21 mouse cellular contexts compared by ENCODE assay signal in genomic region chr4:89162496-89162895, GRCm38 (mm10). TPM values are rescaled to one million over a fixed set of nuclear protein-coding genes. Genes with fewer than 3 reads are reported as not detected.
DNase-seq lines count a peak whose midpoint lies in the region; ATAC-seq lines count a peak whose summit lies in the region.
"Had no signal": no experiment of that assay in that cellular context is flagged by ENCODE, and none has a peak within 500 bp of the region (broad histone marks: within the 10 kb centered on the region; RNA-seq: fewer than 3 reads in every experiment).

No protein-coding gene starts in this region.

- DNase-seq in cerebellum, postnatal 10 days = peak; percentile 58 to 62
- no peak for DNase-seq in cerebellum, postnatal 4 days (ENCODE audit: low spot score in 2 of 2)
- peak; percentile 46 for DNase-seq in ovary, adult 18-20 months (ENCODE audit: low spot score)
- DNase-seq in ovary, postnatal 14 days (ENCODE audit: low spot score) = no peak
- DNase-seq in adrenal gland, postnatal 14 days = peak; percentile 35
- no peak for DNase-seq in right cerebral cortex, postnatal 25 days
- DNase-seq: gastrocnemius, postnatal 10 days; kidney, adult 9 months; kidney, postnatal 14 days; right cerebral cortex, postnatal 4 days; thymus, postnatal 25 days had no signal

- no peaks in the 10 kb centered on the region for H3K27me3 ChIP-seq in neural tube, embryonic 15.5 days (replicated peaks)
- H3K27me3 ChIP-seq in intestine, embryonic 16.5 days (replicated peaks; ENCODE audit: control insufficient read depth, insufficient read depth, low read length) = no peaks in the 10 kb centered on the region
- H3K27me3 ChIP-seq: embryonic facial prominence, embryonic 13.5 days; hindbrain, embryonic 15.5 days; intestine, embryonic 15.5 days had no signal

- no peak overlapping the region for H3K4me2 ChIP-seq in neural tube, embryonic 15.5 days
- H3K4me2 ChIP-seq in intestine, embryonic 16.5 days (ENCODE audit: low read depth, low read length) = no peak overlapping the region
- H3K4me2 ChIP-seq: embryonic facial prominence, embryonic 13.5 days; heart, embryonic 11.5 days; hindbrain, embryonic 15.5 days; intestine, embryonic 15.5 days had no signal

- peaks cover 38% of the 10 kb centered on the region for H3K36me3 ChIP-seq in neural tube, embryonic 15.5 days
- peaks cover 10% of the 10 kb centered on the region; the same call in 1 of the 2 replicates for H3K36me3 ChIP-seq in intestine, embryonic 16.5 days (ENCODE audit: control insufficient read depth, insufficient read depth, low read length)

- no peak for ATAC-seq in neural tube, embryonic 15.5 days (ENCODE audit: low FRiP score)
- no peak for ATAC-seq in intestine, embryonic 16.5 days
- ATAC-seq: forebrain, embryonic 16.5 days; intestine, embryonic 15.5 days had no signal

- no peak overlapping the region for H3K4me3 ChIP-seq in neural tube, embryonic 15.5 days (replicated peaks)
- no peak overlapping the region for H3K4me3 ChIP-seq in intestine, embryonic 16.5 days (ENCODE audit: low read length)
- H3K4me3 ChIP-seq: embryonic facial prominence, embryonic 13.5 days; hindbrain, embryonic 15.5 days; intestine, embryonic 15.5 days; layer of hippocampus, adult 2 months; limb, embryonic 10.5 days; midbrain, embryonic 10.5 days had no signal

- H3K9ac ChIP-seq in neural tube, embryonic 15.5 days (replicated peaks) = no peak overlapping the region
- no peak overlapping the region for H3K9ac ChIP-seq in intestine, embryonic 16.5 days (ENCODE audit: low read depth, low read length)
- H3K9ac ChIP-seq: embryonic facial prominence, embryonic 13.5 days; hindbrain, embryonic 15.5 days; intestine, embryonic 15.5 days had no signal

- no peaks in the 10 kb centered on the region for H3K9me3 ChIP-seq in neural tube, embryonic 15.5 days (replicated peaks)
- no peaks in the 10 kb centered on the region for H3K9me3 ChIP-seq in intestine, embryonic 16.5 days (ENCODE audit: control insufficient read depth, low read length)
- H3K9me3 ChIP-seq: embryonic facial prominence, embryonic 13.5 days; hindbrain, embryonic 15.5 days; intestine, embryonic 15.5 days; limb, embryonic 10.5 days; midbrain, embryonic 10.5 days had no signal

- WGBS in neural tube, embryonic 15.5 days = 86% methylated on average over 5 of the region's 5 CpGs
- 64% methylated on average over 5 of the region's 5 CpGs for WGBS in intestine, embryonic 16.5 days

- H3K27ac ChIP-seq in neural tube, embryonic 15.5 days (replicated peaks) = no peak overlapping the region
- no peak overlapping the region for H3K27ac ChIP-seq in intestine, embryonic 16.5 days (ENCODE audit: low read length)
- H3K27ac ChIP-seq: embryonic facial prominence, embryonic 13.5 days; hindbrain, embryonic 15.5 days; intestine, embryonic 15.5 days; layer of hippocampus, adult 2 months; limb, embryonic 10.5 days; midbrain, embryonic 10.5 days had no signal

- no peaks in the 10 kb centered on the region for H3K4me1 ChIP-seq in neural tube, embryonic 15.5 days
- no peaks in the 10 kb centered on the region for H3K4me1 ChIP-seq in intestine, embryonic 16.5 days (ENCODE audit: control insufficient read depth, insufficient read depth, low read length)
- H3K4me1 ChIP-seq: embryonic facial prominence, embryonic 13.5 days; hindbrain, embryonic 15.5 days; intestine, embryonic 15.5 days; limb, embryonic 10.5 days; midbrain, embryonic 10.5 days had no signal

RNA-seq across cellular contexts. Expression of gene Mtap, which starts 25.6 kb away (rescaled TPM):
- 30.8 and 34.2 TPM in 2 replicates for total RNA-seq in adrenal gland, postnatal 14 days (2021)
- 27.1 and 40.4 TPM in 2 replicates for polyA plus RNA-seq in neural tube, embryonic 15.5 days (2015; fragmentation: Nextera tagmentation; extraction: Ambion mirVana)
- polyA plus RNA-seq in intestine, embryonic 16.5 days (2015; fragmentation: Nextera tagmentation; extraction: Ambion mirVana) = 44.4 and 49.1 TPM in 2 replicates

Comparison
In these comparisons a context has a peak if more than half of its experiments do, and no peak if none do; other contexts are left out.
1. DNase-seq: peak in cerebellum, postnatal 10 days (2 of 2), ovary, adult 18-20 months (single experiment) and adrenal gland, postnatal 14 days (single experiment); none in cerebellum, postnatal 4 days (0 of 2), ovary, postnatal 14 days (single experiment) and right cerebral cortex, postnatal 25 days (single experiment).